In genomic region chr6:146249096-146249495, GRCm38 (mm10) we compare ENCODE assay signal across 35 mouse cellular contexts.
"Had no signal": no experiment of that assay in that cellular context is flagged by ENCODE, and none has a peak within 500 bp of the region (broad histone marks: within the 10 kb centered on the region; RNA-seq: fewer than 3 reads in every experiment).

No protein-coding gene starts in this region.

- H3K27me3 ChIP-seq: heart, embryonic 12.5 days; heart, embryonic 13.5 days; heart, embryonic 15.5 days; hindbrain, embryonic 12.5 days; hindbrain, embryonic 13.5 days; hindbrain, embryonic 15.5 days; intestine, embryonic 15.5 days; kidney, embryonic 15.5 days had no signal

- ATAC-seq: hindbrain, embryonic 16.5 days; hindbrain, postnatal 0 days; inflammation-experienced regulatory T-cells, adult 6 months; intestine, embryonic 15.5 days; intestine, embryonic 16.5 days; intestine, postnatal 0 days had no signal

- H3K4me3 ChIP-seq: heart, embryonic 10.5 days; heart, embryonic 12.5 days; heart, embryonic 13.5 days; heart, embryonic 15.5 days; hindbrain, embryonic 10.5 days; hindbrain, embryonic 12.5 days; hindbrain, embryonic 13.5 days; hindbrain, embryonic 15.5 days; intestine, embryonic 15.5 days; kidney, embryonic 15.5 days; layer of hippocampus, adult 2 months had no signal

- H3K27ac ChIP-seq: heart, embryonic 10.5 days; heart, embryonic 13.5 days; heart, embryonic 15.5 days; hindbrain, embryonic 10.5 days; hindbrain, embryonic 12.5 days; hindbrain, embryonic 13.5 days; hindbrain, embryonic 14.5 days; hindbrain, embryonic 15.5 days; hindbrain, postnatal 0 days; intestine, embryonic 15.5 days; kidney, embryonic 15.5 days; kidney, postnatal 0 days; layer of hippocampus, adult 2 months had no signal

- H3K9me3 ChIP-seq: heart, embryonic 10.5 days; hindbrain, embryonic 12.5 days; hindbrain, embryonic 13.5 days; hindbrain, embryonic 15.5 days; intestine, embryonic 15.5 days had no signal

- DNase-seq: heart, postnatal 10 days; heart, postnatal 14 days; heart, postnatal 36 days; heart, postnatal 4 days; kidney, adult 11 months; kidney, adult 18-20 months; kidney, adult 2 months; kidney, adult 8-10 months; kidney, adult 9 months; kidney, postnatal 10 days; kidney, postnatal 14 days; kidney, postnatal 25 days; kidney, postnatal 36 days; kidney, postnatal 4 days; layer of hippocampus, adult 9-11 months; layer of hippocampus, postnatal 36 days had no signal

- H3K4me1 ChIP-seq: hindbrain, embryonic 10.5 days; hindbrain, embryonic 12.5 days; hindbrain, embryonic 15.5 days; intestine, embryonic 15.5 days; kidney, embryonic 15.5 days had no signal

- H3K4me2 ChIP-seq: heart, embryonic 11.5 days; heart, embryonic 12.5 days; heart, embryonic 13.5 days; heart, embryonic 15.5 days; hindbrain, embryonic 12.5 days; hindbrain, embryonic 13.5 days; hindbrain, embryonic 14.5 days; hindbrain, embryonic 15.5 days; intestine, embryonic 15.5 days; kidney, embryonic 15.5 days had no signal

- H3K9ac ChIP-seq: heart, embryonic 12.5 days; heart, embryonic 13.5 days; heart, embryonic 15.5 days; hindbrain, embryonic 12.5 days; hindbrain, embryonic 13.5 days; hindbrain, embryonic 14.5 days; hindbrain, embryonic 15.5 days; intestine, embryonic 15.5 days; kidney, embryonic 15.5 days had no signal

- H3K36me3 ChIP-seq: hindbrain, embryonic 10.5 days; hindbrain, embryonic 12.5 days; hindbrain, embryonic 13.5 days; hindbrain, embryonic 15.5 days; intestine, embryonic 15.5 days; kidney, embryonic 15.5 days had no signal
